In the genomic region with DNA sequence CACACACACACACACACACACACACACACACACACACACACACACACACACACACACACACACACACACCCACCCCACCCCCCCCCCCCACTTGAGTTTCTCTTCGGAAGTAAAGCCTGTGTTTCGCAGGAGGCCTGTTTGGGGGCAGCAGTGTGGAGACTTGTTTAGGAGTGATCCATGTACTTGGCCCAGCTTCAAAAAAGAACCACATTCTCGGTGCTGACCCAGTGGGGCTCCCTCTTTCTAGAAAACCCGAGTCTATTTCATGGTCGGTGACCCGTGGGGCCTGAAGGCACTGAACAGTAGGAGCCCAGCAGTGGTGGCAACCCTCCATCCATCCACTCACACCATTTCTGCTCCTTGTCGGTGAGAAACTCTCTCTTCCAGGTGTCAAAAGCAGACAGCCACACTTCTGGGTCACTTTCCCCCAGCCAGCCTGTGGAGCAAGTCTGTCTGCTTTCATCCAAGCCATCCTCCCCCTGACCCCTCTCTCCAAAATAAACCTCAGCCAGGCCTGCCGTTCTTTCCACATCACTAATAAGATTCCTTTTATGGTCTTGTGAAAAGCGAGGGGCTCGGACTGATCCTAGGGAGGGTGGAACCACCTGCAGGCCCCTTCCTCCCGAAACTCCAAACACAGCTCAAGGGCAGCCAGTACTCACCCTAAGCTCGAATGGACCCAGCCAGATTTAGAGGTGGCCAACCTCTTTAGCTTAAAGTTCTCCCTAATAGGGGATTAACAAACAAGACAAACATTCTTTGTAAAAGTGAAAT, we compare ENCODE assay signal across 9 mouse cellular contexts. TPM values are rescaled to one million over a fixed set of nuclear protein-coding genes. Genes with fewer than 3 reads are reported as not detected.
DNase-seq lines count a peak whose midpoint lies in the region; ATAC-seq and TF ChIP-seq lines count a peak whose summit lies in the region.
"Had no signal": no experiment of that assay in that cellular context is flagged by ENCODE, and none has a peak within 500 bp of the region (broad histone marks: within the 10 kb centered on the region; RNA-seq: fewer than 3 reads in every experiment).

No protein-coding gene starts in this region.

- peaks cover 47% of the 10 kb centered on the region for H3K79me3 ChIP-seq in C2C12 (ENCODE audit: low read depth)

- peak overlapping the region; percentile 96 for H3K27ac ChIP-seq in heart, postnatal 0 days (ENCODE audit: low read depth)

- H3K36me3 ChIP-seq in C2C12 (ENCODE audit: control insufficient read depth, insufficient read depth) = peaks cover 10% of the 10 kb centered on the region
- no peaks in the 10 kb centered on the region for H3K36me3 ChIP-seq in heart, postnatal 0 days (replicated peaks; ENCODE audit: control insufficient read depth, insufficient read depth, low read length)

- H3K4me2 ChIP-seq in heart, postnatal 0 days (ENCODE audit: low read depth, low read length) = peak overlapping the region; percentile 84

- peak overlapping the region; percentile 76 for H3ac ChIP-seq in C2C12 (ENCODE audit: control insufficient read depth, insufficient read length, low read depth)

- 0 out of 2 replicates have a peak, but pooled peaks have one; percentile 12 for TF ChIP-seq EP300 in heart, postnatal 0 days (IDR thresholded peaks at IDR 0.05; ENCODE audit: low read depth)

- H3K9ac ChIP-seq in heart, postnatal 0 days (replicated peaks; ENCODE audit: low read depth, low read length) = peak overlapping the region; percentile 28

- peak; percentile 69 for DNase-seq in Muller cell, postnatal 12 days (ENCODE audit: inconsistent ontology term)
- DNase-seq in heart, postnatal 0 days (ENCODE audit: low spot score) = no peak
- DNase-seq in lung, postnatal 36 days = peak; percentile 25
- DNase-seq in right cerebral cortex, adult 2 months (ENCODE audit: low spot score in 2 of 2) = no peak
- DNase-seq in layer of hippocampus, adult 18-20 months (ENCODE audit: low spot score in 2 of 2) = no peak
- DNase-seq in thymus, postnatal 25 days = no peak
- DNase-seq in natural killer cell, adult 2 months (ENCODE audit: low spot score in 2 of 2) = no peak

- no peaks in the 10 kb centered on the region for H3K9me3 ChIP-seq in heart, postnatal 0 days (replicated peaks; ENCODE audit: control insufficient read depth, low read length)

- H3K27me3 ChIP-seq in C2C12 (ENCODE audit: control insufficient read depth, insufficient read depth, insufficient read length) = no peaks in the 10 kb centered on the region
- H3K27me3 ChIP-seq in heart, postnatal 0 days (ENCODE audit: control insufficient read depth, insufficient read depth, low read length) = no peaks in the 10 kb centered on the region

- ATAC-seq in heart, postnatal 0 days (ENCODE audit: insufficient read depth, low read depth) = no peak

- no peak for TF ChIP-seq CTCF in C2C12 (IDR thresholded peaks at IDR 0.05; ENCODE audit: control insufficient read depth, insufficient read depth, insufficient read length)
- TF ChIP-seq CTCF in heart, postnatal 0 days (IDR thresholded peaks at IDR 0.05; ENCODE audit: low read depth) = no peak

- peak overlapping the region; percentile 56 for H3K4me3 ChIP-seq in C2C12 (ENCODE audit: insufficient read depth, poor library complexity, severe bottlenecking)
- H3K4me3 ChIP-seq in heart, postnatal 0 days (ENCODE audit: low read depth, low read length) = peak overlapping the region; percentile 83

- H3K4me1 ChIP-seq in heart, postnatal 0 days (ENCODE audit: control insufficient read depth, insufficient read depth) = peaks cover 20% of the 10 kb centered on the region

- WGBS in heart, postnatal 0 days = 14% methylated on average over 11 of the region's 12 CpGs

- H3K79me2 ChIP-seq in C2C12 (ENCODE audit: control insufficient read depth, insufficient read depth) = peaks cover 77% of the 10 kb centered on the region

TF ChIP-seq in C2C12, 6 proteins besides CTCF, POLR2A, EP300 and RAD21:
- TF ChIP-seq MYOG (IDR thresholded peaks at IDR 0.05; ENCODE audit: control insufficient read depth, extremely low read depth, insufficient read length) = no peak

RNA-seq across cellular contexts. Expression of a gene that starts 3.0 kb away (rescaled TPM):
- polyA plus RNA-seq in C2C12 (2012; fragmentation: generic; extraction: Trizol) = 4.0 TPM
- 11.2 and 11.3 TPM in 2 replicates for total RNA-seq in heart, postnatal 0 days (2014; rRNA removed; ENCODE audit: low replicate concordance)
- 6.7 and 6.8 TPM in 2 replicates for polyA plus RNA-seq in heart, postnatal 0 days (2015; fragmentation: Nextera tagmentation; extraction: Ambion mirVana)
- 1 to 10 TPM; 8.9 to 9.4 TPM for total RNA-seq in layer of hippocampus, adult 18-20 months (2021)
- total RNA-seq: common myeloid progenitor, adult 5-6 weeks had no signal

Comparison
In these comparisons a context has a peak if more than half of its experiments do, and no peak if none do; other contexts are left out.
1. DNase-seq: peak in Muller cell, postnatal 12 days (single experiment) and lung, postnatal 36 days (single experiment); none in heart, postnatal 0 days (single experiment), right cerebral cortex, adult 2 months (0 of 2), layer of hippocampus, adult 18-20 months (0 of 2), thymus, postnatal 25 days (single experiment) and natural killer cell, adult 2 months (0 of 2).